Mouse (Mus musculus) heart, adult 11 months (tissue): ENCODE data around the gene Lpin3.

Source experiments
- DNase-seq: peaks from one replicate; pipeline ENCODE4 v3.0.0; 2022

The Lpin3 gene

GRCm38 (mm10) chr2:160887859-160888258 is 7.4 kb downstream of the Lpin3 start:
- peak; percentile 93 for DNase-seq

- DNase-seq, result no peak
Observed at GRCm38 (mm10) chr2:160891045-160891444, 10.6 kb downstream of the Lpin3 start.

- no peak for DNase-seq
Observed at GRCm38 (mm10) chr2:160891697-160892096, 11.2 kb downstream of the Lpin3 start.

- peak; percentile 95 for DNase-seq
Observed at GRCm38 (mm10) chr2:160901656-160902412, 21.4 kb downstream of the Lpin3 start.

- DNase-seq, result no peak
Observed at GRCm38 (mm10) chr2:160905301-160905700, 24.8 kb downstream of the Lpin3 start.

- DNase-seq, result no peak
Observed at GRCm38 (mm10) chr2:160906101-160906500, 25.6 kb downstream of the Lpin3 start.

GRCm38 (mm10) chr2:160908607-160909006 is 28.1 kb downstream of the Lpin3 start:
- DNase-seq, result no peak

GRCm38 (mm10) chr2:160910633-160911032 is 30.2 kb downstream of the Lpin3 start:
- peak; percentile 91 for DNase-seq

- DNase-seq, result peak; percentile 89
Observed at GRCm38 (mm10) chr2:160911558-160912201, 31.2 kb downstream of the Lpin3 start.

GRCm38 (mm10) chr2:160912231-160912671 is 31.8 kb downstream of the Lpin3 start, which contains the start of gene Emilin3:
Gene Emilin3 (minus strand): TSS chr2:160912328.
- DNase-seq, result no peak

GRCm38 (mm10) chr2:160914656-160915055 is 34.2 kb downstream of the Lpin3 start:
- no peak for DNase-seq

GRCm38 (mm10) chr2:160915821-160916610 is 35.5 kb downstream of the Lpin3 start:
- DNase-seq, result no peak

GRCm38 (mm10) chr2:160916714-160917113 is 36.2 kb downstream of the Lpin3 start:
- DNase-seq, result no peak

- DNase-seq, result no peak
Observed at GRCm38 (mm10) chr2:160917313-160917712, 36.8 kb downstream of the Lpin3 start.

GRCm38 (mm10) chr2:160918154-160918929 is 37.9 kb downstream of the Lpin3 start:
- DNase-seq, result peak; percentile 92

- no peak for DNase-seq
Observed at GRCm38 (mm10) chr2:160918930-160919215, 38.4 kb downstream of the Lpin3 start.

GRCm38 (mm10) chr2:160921285-160921684 is 40.8 kb downstream of the Lpin3 start:
- DNase-seq, result no peak

GRCm38 (mm10) chr2:160925203-160925602 is 44.7 kb downstream of the Lpin3 start:
- DNase-seq, result peak; percentile 94

- no peak for DNase-seq
Observed at GRCm38 (mm10) chr2:160931378-160931777, 50.9 kb downstream of the Lpin3 start.

GRCm38 (mm10) chr2:160932325-160932724 is 51.9 kb downstream of the Lpin3 start:
- peak; percentile 97 for DNase-seq

GRCm38 (mm10) chr2:160932981-160933380 is 52.5 kb downstream of the Lpin3 start:
- DNase-seq, result peak; percentile 96

GRCm38 (mm10) chr2:160933890-160934289 is 53.4 kb downstream of the Lpin3 start:
- DNase-seq, result no peak

- DNase-seq, result peak; percentile 66
Observed at GRCm38 (mm10) chr2:160934451-160934850, 54.0 kb downstream of the Lpin3 start.
